Mouse (Mus musculus) C2C12 (cell line): ENCODE data around the gene Il4. TPM values are rescaled to one million over a fixed set of nuclear protein-coding genes. Genes with fewer than 3 reads are reported as not detected.

ENCODE experiments used
- H3K27me3 ChIP-seq: one replicate; pipeline ENCODE4 v1.6.1; 2011; ENCODE audit not compliant: control insufficient read depth, insufficient read depth, insufficient read length
- H3K36me3 ChIP-seq: one replicate; pipeline ENCODE4 v1.6.1; 2011; ENCODE audit not compliant: control insufficient read depth, insufficient read depth
- H3K4me3 ChIP-seq: one replicate; pipeline ENCODE4 v1.5.1; 2011; ENCODE audit warnings: mild to moderate bottlenecking, control low read depth; ENCODE audit not compliant: poor library complexity, insufficient read depth, severe bottlenecking
- H3K79me2 ChIP-seq: one replicate; pipeline ENCODE4 v1.6.1; 2011; ENCODE audit not compliant: control insufficient read depth, insufficient read depth
- H3K79me3 ChIP-seq: one replicate; pipeline ENCODE4 v1.6.1; 2011; ENCODE audit warnings: low read depth, control low read depth
- H3ac ChIP-seq: one replicate; pipeline ENCODE3; 2011; ENCODE audit warnings: low read depth; ENCODE audit not compliant: control insufficient read depth, insufficient read length
- CEBPB ChIP-seq: IDR thresholded peaks from one replicate; pipeline ENCODE4 v1.6.1; 2011; ENCODE audit warnings: low read depth, mild to moderate bottlenecking, control low read depth, moderate library complexity
- CTCF ChIP-seq: IDR thresholded peaks from one replicate; pipeline ENCODE4 v1.5.1; 2011; ENCODE audit not compliant: control insufficient read depth, insufficient read depth, insufficient read length
- FOSL1 ChIP-seq: IDR thresholded peaks from one replicate; pipeline ENCODE4 v1.8.0; 2011; ENCODE audit warnings: mild to moderate bottlenecking, low read length; ENCODE audit not compliant: poor library complexity, insufficient read depth, severe bottlenecking
- MAX ChIP-seq: IDR thresholded peaks from one replicate; pipeline ENCODE4 v1.6.1; 2011; ENCODE audit warnings: mild to moderate bottlenecking, control low read depth
- MYOD1 ChIP-seq: IDR thresholded peaks from one replicate; pipeline ENCODE4 v1.6.1; 2011; ENCODE audit warnings: low read depth; ENCODE audit not compliant: control insufficient read depth, insufficient read length
- MYOG ChIP-seq: IDR thresholded peaks from one replicate; pipeline ENCODE4 v1.6.1; 2011; ENCODE audit not compliant: control insufficient read depth, insufficient read length; ENCODE audit errors: extremely low read depth
- USF1 ChIP-seq: IDR thresholded peaks from one replicate; pipeline ENCODE4 v1.6.1; 2011; ENCODE audit warnings: low read depth, mild to moderate bottlenecking, control low read depth, moderate library complexity
- polyA plus RNA-seq: library from polyadenylated mRNA; unstranded; fragments of >200 nt; fragmentation: generic; extraction: Trizol; gene quantifications from one replicate; pipeline ENCODE4 v1.2.1, GENCODE M21; 2012; ENCODE audit warnings: missing spikeins

Gene Il4
- polyA plus RNA-seq, 1 experiment: not detected

GRCm38 (mm10) chr11:53621582-53622439 is 3.3 kb upstream of the Il4 start:
- Histone ChIP-seq H3K4me3 (no peak overlapping the region), H3K36me3 (no peaks in the 10 kb centered on the region), H3ac (no peak overlapping the region), H3K79me2 (no peaks in the 10 kb centered on the region), H3K79me3 (no peaks in the 10 kb centered on the region), H3K27me3 (peaks cover 9% of the 10 kb centered on the region)
- TF ChIP-seq FOSL1 (no peak), CTCF (no peak), MYOG (no peak), CEBPB (no peak), USF1 (no peak), MYOD1 (no peak), MAX (no peak)

GRCm38 (mm10) chr11:53620094-53620493 is 1.6 kb upstream of the Il4 start:
- Histone ChIP-seq H3K27me3 (peaks cover 22% of the 10 kb centered on the region), H3K36me3 (no peaks in the 10 kb centered on the region), H3K4me3 (no peak overlapping the region), H3K79me2 (no peaks in the 10 kb centered on the region), H3K79me3 (no peaks in the 10 kb centered on the region), H3ac (no peak overlapping the region)
- TF ChIP-seq CTCF (no peak), USF1 (no peak), MYOG (no peak), MYOD1 (no peak), CEBPB (no peak), FOSL1 (no peak), MAX (no peak)

- H3K79me2 ChIP-seq: no peaks in the 10 kb centered on the region
- no peaks in the 10 kb centered on the region for H3K79me3 ChIP-seq
- H3K4me3 ChIP-seq: no peak overlapping the region
- H3ac ChIP-seq: no peak overlapping the region
- TF ChIP-seq MYOD1 (no peak), MAX (no peak), CTCF (no peak), USF1 (no peak), CEBPB (no peak), FOSL1 (no peak), MYOG (no peak)
- no peaks in the 10 kb centered on the region for H3K36me3 ChIP-seq
- H3K27me3 ChIP-seq: peaks cover 22% of the 10 kb centered on the region
Observed at GRCm38 (mm10) chr11:53619428-53619827, 959 bp upstream of the Il4 start.

GRCm38 (mm10) chr11:53617562-53618109 is 833 bp downstream of the Il4 start:
- no peaks in the 10 kb centered on the region for H3K36me3 ChIP-seq
- no peaks in the 10 kb centered on the region for H3K79me3 ChIP-seq
- TF ChIP-seq CTCF (no peak), MYOD1 (no peak), FOSL1 (no peak)
- no peak overlapping the region for H3ac ChIP-seq
- H3K27me3 ChIP-seq: peaks cover 22% of the 10 kb centered on the region
- H3K4me3 ChIP-seq: no peak overlapping the region
- no peaks in the 10 kb centered on the region for H3K79me2 ChIP-seq

GRCm38 (mm10) chr11:53616748-53617558 is 1.5 kb downstream of the Il4 start:
- TF ChIP-seq CTCF: no peak
- no peak for TF ChIP-seq USF1
- no peak for TF ChIP-seq MAX
- TF ChIP-seq FOSL1: no peak
- TF ChIP-seq MYOD1: no peak
- TF ChIP-seq MYOG: no peak
- no peak for TF ChIP-seq CEBPB
- Histone ChIP-seq H3K4me3 (no peak overlapping the region), H3K36me3 (no peaks in the 10 kb centered on the region), H3K79me2 (no peaks in the 10 kb centered on the region), H3K27me3 (peaks cover 22% of the 10 kb centered on the region), H3K79me3 (no peaks in the 10 kb centered on the region), H3ac (no peak overlapping the region)
